Mouse (Mus musculus): ENCODE measurements around the gene Slc50a1. TPM values are rescaled to one million over a fixed set of nuclear protein-coding genes. Genes with fewer than 3 reads are reported as not detected.

Gene Slc50a1
- polyA plus RNA-seq, 2 experiments, result 16.5 to 18.7 TPM

GRCm38 (mm10) chr3:89247466-89247865 lies 22.9 kb downstream of the Slc50a1 start:
- 67% methylated on average over 4 of the region's 4 CpGs for WGBS (ENCODE audit: insufficient replicate concordance)
- no peak for ATAC-seq (ENCODE audit: insufficient read depth)
- no peaks in the 10 kb centered on the region for H3K9me3 ChIP-seq (ENCODE audit: control insufficient read depth, low read length)
- no peak overlapping the region for H3K27ac ChIP-seq
- DNase-seq (ENCODE audit: low read depth in 3 of 3, low spot score in 3 of 3), result no peak
- H3K4me2 ChIP-seq (ENCODE audit: low read depth), result peak overlapping the region; percentile 90
- H3K4me1 ChIP-seq (replicated peaks; ENCODE audit: control insufficient read depth in 2 of 2, insufficient read depth in 2 of 2, low read length in 1 of 2), result peaks cover 9 to 12% of the 10 kb centered on the region in 2 experiments
- H3K36me3 ChIP-seq (replicated peaks; ENCODE audit: control insufficient read depth, insufficient read depth, low read depth), result no peaks in the 10 kb centered on the region
- H3K9ac ChIP-seq (replicated peaks), result no peak overlapping the region
- H3K4me3 ChIP-seq (ENCODE audit: insufficient read depth in 1 of 2, low read depth in 2 of 2, low read length in 2 of 2), result no peak overlapping the region
- TF ChIP-seq CTCF (IDR thresholded peaks at IDR 0.05; ENCODE audit: low read depth) (no peak), EP300 (IDR thresholded peaks at IDR 0.05; ENCODE audit: low read depth) (no peak)
- peaks cover 28% of the 10 kb centered on the region for H3K27me3 ChIP-seq (ENCODE audit: control insufficient read depth, insufficient read depth, low read length)

GRCm38 (mm10) chr3:89246261-89247100 lies 23.9 kb downstream of the Slc50a1 start, which contains the start of gene Trim46:
TSS of gene Trim46 (minus strand) at chr3:89246309.
- Histone ChIP-seq H3K4me1 (replicated peaks; ENCODE audit: control insufficient read depth in 2 of 2, insufficient read depth in 2 of 2, low read length in 1 of 2) (peaks cover 9 to 12% of the 10 kb centered on the region in 2 experiments), H3K4me3 (ENCODE audit: insufficient read depth in 1 of 2, low read depth in 2 of 2, low read length in 2 of 2) (peak within 1 kb of the TSS; percentile 74 to 75), H3K27me3 (ENCODE audit: control insufficient read depth, insufficient read depth, low read length) (peaks cover 20% of the 10 kb centered on the region), H3K36me3 (replicated peaks; ENCODE audit: control insufficient read depth, insufficient read depth, low read depth) (no peaks in the 10 kb centered on the region), H3K9me3 (ENCODE audit: control insufficient read depth, low read length) (no peaks in the 10 kb centered on the region), H3K9ac (replicated peaks) (peak within 1 kb of the TSS; percentile 73), H3K4me2 (ENCODE audit: low read depth) (peak within 1 kb of the TSS; percentile 90), H3K27ac (no peak within 1 kb of the TSS)
- WGBS (ENCODE audit: insufficient replicate concordance), result under 1% methylated on average over 42 of the region's 42 CpGs
- DNase-seq (ENCODE audit: low read depth in 3 of 3, low spot score in 3 of 3), result peak; percentile 79 to 80 (median 80)
- TF ChIP-seq CTCF (IDR thresholded peaks at IDR 0.05; ENCODE audit: low read depth), result peak; percentile 99
- TF ChIP-seq EP300 (IDR thresholded peaks at IDR 0.05; ENCODE audit: low read depth), result no peak
- peak; percentile 71 for ATAC-seq (ENCODE audit: insufficient read depth)

- H3K36me3 ChIP-seq (replicated peaks; ENCODE audit: control insufficient read depth, insufficient read depth, low read depth), result no peaks in the 10 kb centered on the region
- H3K4me1 ChIP-seq (replicated peaks; ENCODE audit: control insufficient read depth in 2 of 2, insufficient read depth in 2 of 2, low read length in 1 of 2), result peaks cover 5 to 9% of the 10 kb centered on the region in 2 experiments
- TF ChIP-seq EP300 (IDR thresholded peaks at IDR 0.05; ENCODE audit: low read depth) (no peak), CTCF (IDR thresholded peaks at IDR 0.05; ENCODE audit: low read depth) (no peak)
- H3K9me3 ChIP-seq (ENCODE audit: control insufficient read depth, low read length), result no peaks in the 10 kb centered on the region
- WGBS (ENCODE audit: insufficient replicate concordance), result 7% methylated on average over 20 of the region's 20 CpGs
- no peak for DNase-seq (ENCODE audit: low read depth in 3 of 3, low spot score in 3 of 3)
- H3K9ac ChIP-seq (replicated peaks), result peak within 1 kb of the TSS; percentile 73
- H3K4me2 ChIP-seq (ENCODE audit: low read depth), result peak within 1 kb of the TSS; percentile 90
- ATAC-seq (ENCODE audit: insufficient read depth), result no peak
- no peak within 1 kb of the TSS for H3K27ac ChIP-seq
- peaks cover 20% of the 10 kb centered on the region for H3K27me3 ChIP-seq (ENCODE audit: control insufficient read depth, insufficient read depth, low read length)
- H3K4me3 ChIP-seq (ENCODE audit: insufficient read depth in 1 of 2, low read depth in 2 of 2, low read length in 2 of 2), result peak within 1 kb of the TSS; percentile 74 to 75
Measured at GRCm38 (mm10) chr3:89245688-89246171, 24.6 kb downstream of the Slc50a1 start, which contains the start of gene Krtcap2. TSS of gene Krtcap2 (plus strand) at chr3:89245966.

- TF ChIP-seq EP300 (IDR thresholded peaks at IDR 0.05; ENCODE audit: low read depth), result no peak
- TF ChIP-seq CTCF (IDR thresholded peaks at IDR 0.05; ENCODE audit: low read depth), result no peak
- H3K9ac ChIP-seq (replicated peaks), result no peak overlapping the region
Measured at GRCm38 (mm10) chr3:89244982-89245687, 25.2 kb downstream of the Slc50a1 start.

More at GRCm38 (mm10) chr3:89244982-89245687, 25.2 kb downstream of the Slc50a1 start:
- peaks cover 20% of the 10 kb centered on the region for H3K27me3 ChIP-seq (ENCODE audit: control insufficient read depth, insufficient read depth, low read length)
- DNase-seq (ENCODE audit: low read depth in 3 of 3, low spot score in 3 of 3) (no peak), ATAC-seq (ENCODE audit: insufficient read depth) (no peak)
- peak overlapping the region in 1 of 2 experiments; percentile 18; a peak in 1 of 4 replicates for H3K4me3 ChIP-seq (ENCODE audit: insufficient read depth in 1 of 2, low read depth in 2 of 2, low read length in 2 of 2)
- peak overlapping the region; percentile 90 for H3K4me2 ChIP-seq (ENCODE audit: low read depth)
- H3K9me3 ChIP-seq (ENCODE audit: control insufficient read depth, low read length), result no peaks in the 10 kb centered on the region
- under 1% methylated on average over 25 of the region's 26 CpGs for WGBS (ENCODE audit: insufficient replicate concordance)
- H3K27ac ChIP-seq, result no peak overlapping the region
- peaks cover 3 to 9% of the 10 kb centered on the region in 2 experiments for H3K4me1 ChIP-seq (replicated peaks; ENCODE audit: control insufficient read depth in 2 of 2, insufficient read depth in 2 of 2, low read length in 1 of 2)
- H3K36me3 ChIP-seq (replicated peaks; ENCODE audit: control insufficient read depth, insufficient read depth, low read depth), result no peaks in the 10 kb centered on the region
